Mouse (Mus musculus): ENCODE measurements around the gene Olfr1047. TPM values are rescaled to one million over a fixed set of nuclear protein-coding genes. Genes with fewer than 3 reads are reported as not detected.
"Not testable (repeated sequence)": the region's sequence is repeated elsewhere in the genome, so short reads cannot be mapped to it uniquely, and the experiment has no call there.

The Olfr1047 gene
- not detected in 2 replicates for polyA plus RNA-seq (2014; fragmentation: Nextera tagmentation; extraction: Ambion mirVana)

DNA sequence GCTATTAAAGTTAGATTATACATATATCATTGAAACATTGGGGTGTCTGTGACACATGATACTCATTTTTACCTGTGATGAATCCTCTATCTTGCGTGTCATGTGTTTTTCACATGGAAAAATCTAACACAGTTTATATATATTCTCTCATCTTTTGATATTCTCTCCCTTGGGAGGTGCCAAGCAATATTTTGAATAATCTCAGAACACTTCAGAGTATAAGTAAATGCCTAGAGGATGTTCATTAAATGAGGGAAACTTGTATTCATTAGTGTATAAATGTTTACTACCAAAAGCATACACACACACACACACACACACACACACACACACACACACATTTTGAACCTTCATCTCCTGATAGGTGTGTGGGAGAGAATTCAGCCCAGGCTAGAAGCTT lies at the start of gene Olfr1047:
TSS of gene Olfr1047 (minus strand) at position 101 of the 400 bp plus-strand sequence.
- WGBS, result 88% methylated on average over 1 of the region's 1 CpGs

DNA sequence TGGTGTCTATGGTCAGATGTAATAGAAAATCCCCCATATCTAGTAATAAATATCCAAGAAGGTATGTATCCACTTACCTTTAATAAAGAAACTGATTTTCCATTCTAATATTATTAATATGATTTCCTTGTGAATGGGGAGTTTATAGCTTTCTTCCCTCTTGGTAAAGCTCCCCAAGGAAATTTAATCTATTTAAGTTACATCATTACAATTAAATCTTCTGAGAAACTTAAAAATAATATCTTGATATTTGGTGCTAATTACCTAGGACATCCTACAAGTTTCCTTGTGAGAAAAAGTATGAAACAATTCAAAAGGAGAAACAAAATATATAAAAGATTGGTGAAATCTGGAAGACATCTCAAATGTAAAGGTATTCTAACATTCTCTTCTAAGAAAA lies 47.8 kb upstream of the Olfr1047 start, which contains the start of gene Olfr1051:
TSS of gene Olfr1051 (minus strand) at position 101 of the 400 bp plus-strand sequence.
- H3K4me2 ChIP-seq (ENCODE audit: low read depth, low read length); H3K27me3 ChIP-seq (ENCODE audit: control insufficient read depth, insufficient read depth, low read length); H3K9me3 ChIP-seq (replicated peaks; ENCODE audit: control insufficient read depth, low read length); ATAC-seq (replicated peaks; ENCODE audit: insufficient number of reproducible peaks, low FRiP score, low TSS enrichment, low read depth); H3K27ac ChIP-seq (replicated peaks; ENCODE audit: low read depth, low read length); H3K4me3 ChIP-seq (ENCODE audit: low read depth, low read length); H3K36me3 ChIP-seq (replicated peaks; ENCODE audit: control insufficient read depth, insufficient read depth, low read depth, low read length); H3K9ac ChIP-seq (replicated peaks; ENCODE audit: low read length); DNase-seq (ENCODE audit: low spot score); H3K4me1 ChIP-seq (ENCODE audit: control insufficient read depth, insufficient read depth, low read length): not testable (repeated sequence)

More for the DNA sequence above, at the start of gene Olfr1047:
- Histone ChIP-seq H3K36me3 (replicated peaks; ENCODE audit: control insufficient read depth, insufficient read depth, low read depth, low read length) (no peaks in the 10 kb centered on the region), H3K4me2 (ENCODE audit: low read depth, low read length) (no peak within 1 kb of the TSS), H3K4me3 (ENCODE audit: low read depth, low read length) (no peak within 1 kb of the TSS), H3K27ac (replicated peaks; ENCODE audit: low read depth, low read length) (no peak within 1 kb of the TSS), H3K9ac (replicated peaks; ENCODE audit: low read length) (no peak within 1 kb of the TSS), H3K27me3 (ENCODE audit: control insufficient read depth, insufficient read depth, low read length) (no peaks in the 10 kb centered on the region), H3K9me3 (replicated peaks; ENCODE audit: control insufficient read depth, low read length) (no peaks in the 10 kb centered on the region), H3K4me1 (ENCODE audit: control insufficient read depth, insufficient read depth, low read length) (no peaks in the 10 kb centered on the region)
- ATAC-seq (replicated peaks; ENCODE audit: insufficient number of reproducible peaks, low FRiP score, low TSS enrichment, low read depth) (no peak), DNase-seq (ENCODE audit: low spot score) (no peak)

DNA sequence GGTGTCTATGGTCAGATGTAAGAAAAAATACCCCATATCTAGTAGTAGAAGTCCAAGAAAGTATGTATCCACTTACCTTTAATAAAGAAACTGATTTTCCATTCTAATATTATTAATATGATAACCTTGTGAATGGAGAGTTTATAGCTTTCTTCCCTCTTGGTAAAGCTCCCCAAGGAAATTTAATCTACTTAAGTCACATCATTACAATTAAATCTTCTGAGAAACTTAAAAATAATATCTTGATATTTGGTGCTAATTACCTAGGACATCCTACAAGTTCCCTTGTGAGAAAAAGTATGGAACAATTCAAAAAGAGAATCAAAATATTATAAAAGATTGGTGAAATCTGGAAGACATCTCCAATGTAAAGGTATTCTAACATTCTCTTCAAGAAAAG lies 27.0 kb upstream of the Olfr1047 start, which contains the start of gene Olfr1049:
TSS of gene Olfr1049 (minus strand) at position 101 of the 400 bp plus-strand sequence.
- not testable (repeated sequence) for H3K4me2 ChIP-seq (ENCODE audit: low read depth, low read length); H3K4me1 ChIP-seq (ENCODE audit: control insufficient read depth, insufficient read depth, low read length); ATAC-seq (replicated peaks; ENCODE audit: insufficient number of reproducible peaks, low FRiP score, low TSS enrichment, low read depth); H3K4me3 ChIP-seq (ENCODE audit: low read depth, low read length); H3K9ac ChIP-seq (replicated peaks; ENCODE audit: low read length); H3K27me3 ChIP-seq (ENCODE audit: control insufficient read depth, insufficient read depth, low read length); H3K9me3 ChIP-seq (replicated peaks; ENCODE audit: control insufficient read depth, low read length); DNase-seq (ENCODE audit: low spot score); H3K36me3 ChIP-seq (replicated peaks; ENCODE audit: control insufficient read depth, insufficient read depth, low read depth, low read length); H3K27ac ChIP-seq (replicated peaks; ENCODE audit: low read depth, low read length)

DNA sequence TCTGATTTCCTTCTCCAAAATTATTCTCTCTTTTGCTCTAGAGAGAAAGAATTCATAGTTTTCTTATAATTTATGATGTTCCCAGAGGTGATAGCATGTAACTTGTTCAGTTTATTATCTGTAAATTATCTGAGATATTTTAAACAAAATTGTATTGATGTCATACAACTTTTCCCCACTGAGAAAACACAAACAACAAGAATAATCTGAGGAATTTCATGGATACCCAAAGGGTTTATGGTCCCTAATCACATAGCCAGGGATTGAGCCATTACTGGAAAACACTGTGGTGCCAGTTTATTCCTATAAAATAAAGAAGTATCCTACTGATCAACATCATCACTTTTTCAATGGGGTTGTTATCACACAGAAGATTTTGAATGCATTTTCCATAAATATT lies 9.0 kb upstream of the Olfr1047 start, which contains the start of gene Olfr1048:
TSS of gene Olfr1048 (minus strand) at position 101 of the 400 bp plus-strand sequence.
- no peak for ATAC-seq (replicated peaks; ENCODE audit: insufficient number of reproducible peaks, low FRiP score, low TSS enrichment, low read depth)
- H3K9me3 ChIP-seq (replicated peaks; ENCODE audit: control insufficient read depth, low read length), result no peaks in the 10 kb centered on the region

DNA sequence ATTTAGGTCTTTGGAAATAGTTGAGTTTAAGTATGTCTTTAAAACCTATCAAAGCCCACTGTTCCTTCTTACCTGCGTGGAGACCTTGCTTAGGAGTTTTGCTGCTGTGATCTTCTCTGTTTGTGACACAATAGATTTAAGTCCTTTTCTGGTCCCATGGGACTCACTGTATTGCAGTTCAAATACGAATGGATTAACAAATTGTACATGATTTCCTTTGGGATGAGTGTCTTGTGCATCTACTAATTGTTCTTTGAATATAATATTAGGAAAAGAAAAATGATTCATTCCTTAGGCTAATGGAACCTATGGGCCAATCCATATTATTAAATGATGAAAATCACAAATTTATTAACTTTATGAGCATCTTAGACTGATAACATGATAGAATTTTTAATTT lies 12.0 kb downstream of the Olfr1047 start, which contains the start of gene Olfr1046:
TSS of gene Olfr1046 (minus strand) at position 101 of the 400 bp plus-strand sequence.
- ATAC-seq (replicated peaks; ENCODE audit: insufficient number of reproducible peaks, low FRiP score, low TSS enrichment, low read depth) (no peak), DNase-seq (ENCODE audit: low spot score) (no peak)
- no peak within 1 kb of the TSS for H3K4me2 ChIP-seq (ENCODE audit: low read depth, low read length)
- no peaks in the 10 kb centered on the region for H3K4me1 ChIP-seq (ENCODE audit: control insufficient read depth, insufficient read depth, low read length)
- WGBS, result 79% methylated on average over 2 of the region's 2 CpGs
- H3K36me3 ChIP-seq (replicated peaks; ENCODE audit: control insufficient read depth, insufficient read depth, low read depth, low read length), result no peaks in the 10 kb centered on the region
- no peak within 1 kb of the TSS for H3K4me3 ChIP-seq (ENCODE audit: low read depth, low read length)
- no peak within 1 kb of the TSS for H3K9ac ChIP-seq (replicated peaks; ENCODE audit: low read length)
- H3K27ac ChIP-seq (replicated peaks; ENCODE audit: low read depth, low read length), result no peak within 1 kb of the TSS
- no peaks in the 10 kb centered on the region for H3K9me3 ChIP-seq (replicated peaks; ENCODE audit: control insufficient read depth, low read length)
- H3K27me3 ChIP-seq (ENCODE audit: control insufficient read depth, insufficient read depth, low read length), result no peaks in the 10 kb centered on the region

More for the DNA sequence above, 9.0 kb upstream of the Olfr1047 start, which contains the start of gene Olfr1048:
- H3K4me3 ChIP-seq (ENCODE audit: low read depth, low read length), result no peak within 1 kb of the TSS
- no peak within 1 kb of the TSS for H3K9ac ChIP-seq (replicated peaks; ENCODE audit: low read length)
- no peak for DNase-seq (ENCODE audit: low spot score)
- H3K36me3 ChIP-seq (replicated peaks; ENCODE audit: control insufficient read depth, insufficient read depth, low read depth, low read length), result no peaks in the 10 kb centered on the region
- no peak within 1 kb of the TSS for H3K27ac ChIP-seq (replicated peaks; ENCODE audit: low read depth, low read length)
- no peak within 1 kb of the TSS for H3K4me2 ChIP-seq (ENCODE audit: low read depth, low read length)
- no peaks in the 10 kb centered on the region for H3K27me3 ChIP-seq (ENCODE audit: control insufficient read depth, insufficient read depth, low read length)
- no peaks in the 10 kb centered on the region for H3K4me1 ChIP-seq (ENCODE audit: control insufficient read depth, insufficient read depth, low read length)

DNA sequence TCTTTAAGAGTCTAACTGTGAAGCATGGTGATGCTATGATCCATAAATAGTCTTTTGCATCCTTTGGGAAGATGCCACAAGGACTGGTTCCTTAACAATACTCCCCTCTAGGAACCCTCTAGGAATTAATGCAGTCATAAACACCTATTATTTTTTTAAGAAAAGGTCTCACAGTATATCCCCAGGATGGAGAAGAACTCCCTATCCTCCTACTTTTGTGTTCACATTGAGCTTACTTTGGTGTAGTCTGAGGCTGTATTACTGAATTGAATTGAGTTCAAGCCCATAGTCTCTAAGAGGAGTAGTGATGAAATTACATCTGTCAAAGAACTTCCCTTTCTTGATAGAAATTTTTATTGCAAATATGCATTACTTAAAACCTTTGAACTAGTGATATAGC lies 28.3 kb downstream of the Olfr1047 start, which contains the start of gene Olfr1045:
TSS of gene Olfr1045 (minus strand) at position 101 of the 400 bp plus-strand sequence.
- no peaks in the 10 kb centered on the region for H3K4me1 ChIP-seq (ENCODE audit: control insufficient read depth, insufficient read depth, low read length)
- no peak within 1 kb of the TSS for H3K27ac ChIP-seq (replicated peaks; ENCODE audit: low read depth, low read length)

DNA sequence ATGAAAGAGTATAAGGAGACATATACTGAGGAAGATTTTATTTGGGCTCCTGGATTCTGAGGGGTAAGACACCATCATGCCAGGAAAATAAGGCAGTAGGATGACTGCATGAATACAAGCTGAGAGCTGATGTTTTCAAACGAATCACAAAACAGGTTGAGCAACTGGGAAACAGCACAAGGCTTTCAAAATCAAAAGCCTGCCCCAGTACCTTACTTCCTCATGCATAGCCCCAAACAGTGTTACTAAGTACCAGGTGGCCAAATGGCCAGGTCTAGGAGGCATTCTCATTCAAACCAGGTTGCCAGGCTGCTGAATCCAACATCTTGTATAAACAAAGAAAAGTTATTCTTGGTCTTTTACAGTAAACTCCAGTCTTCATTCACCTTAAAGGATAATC lies 35.3 kb downstream of the Olfr1047 start:
- ATAC-seq (replicated peaks; ENCODE audit: insufficient number of reproducible peaks, low FRiP score, low TSS enrichment, low read depth) (no peak), DNase-seq (ENCODE audit: low spot score) (no peak)
- no peaks in the 10 kb centered on the region for H3K9me3 ChIP-seq (replicated peaks; ENCODE audit: control insufficient read depth, low read length)
- no peaks in the 10 kb centered on the region for H3K4me1 ChIP-seq (ENCODE audit: control insufficient read depth, insufficient read depth, low read length)
- H3K27ac ChIP-seq (replicated peaks; ENCODE audit: low read depth, low read length), result no peak overlapping the region
- H3K27me3 ChIP-seq (ENCODE audit: control insufficient read depth, insufficient read depth, low read length), result no peaks in the 10 kb centered on the region
- H3K4me2 ChIP-seq (ENCODE audit: low read depth, low read length), result no peak overlapping the region
- no peaks in the 10 kb centered on the region for H3K36me3 ChIP-seq (replicated peaks; ENCODE audit: control insufficient read depth, insufficient read depth, low read depth, low read length)
- no peak overlapping the region for H3K9ac ChIP-seq (replicated peaks; ENCODE audit: low read length)
- H3K4me3 ChIP-seq (ENCODE audit: low read depth, low read length), result no peak overlapping the region
- 47% methylated on average over 1 of the region's 1 CpGs for WGBS

More for the DNA sequence above, 28.3 kb downstream of the Olfr1047 start, which contains the start of gene Olfr1045:
- no peaks in the 10 kb centered on the region for H3K36me3 ChIP-seq (replicated peaks; ENCODE audit: control insufficient read depth, insufficient read depth, low read depth, low read length)
- no peaks in the 10 kb centered on the region for H3K27me3 ChIP-seq (ENCODE audit: control insufficient read depth, insufficient read depth, low read length)
- DNase-seq (ENCODE audit: low spot score), result no peak
- H3K9me3 ChIP-seq (replicated peaks; ENCODE audit: control insufficient read depth, low read length), result no peaks in the 10 kb centered on the region
- no peak within 1 kb of the TSS for H3K4me2 ChIP-seq (ENCODE audit: low read depth, low read length)
- ATAC-seq (replicated peaks; ENCODE audit: insufficient number of reproducible peaks, low FRiP score, low TSS enrichment, low read depth), result no peak
- no peak within 1 kb of the TSS for H3K4me3 ChIP-seq (ENCODE audit: low read depth, low read length)
- H3K9ac ChIP-seq (replicated peaks; ENCODE audit: low read length), result no peak within 1 kb of the TSS

DNA sequence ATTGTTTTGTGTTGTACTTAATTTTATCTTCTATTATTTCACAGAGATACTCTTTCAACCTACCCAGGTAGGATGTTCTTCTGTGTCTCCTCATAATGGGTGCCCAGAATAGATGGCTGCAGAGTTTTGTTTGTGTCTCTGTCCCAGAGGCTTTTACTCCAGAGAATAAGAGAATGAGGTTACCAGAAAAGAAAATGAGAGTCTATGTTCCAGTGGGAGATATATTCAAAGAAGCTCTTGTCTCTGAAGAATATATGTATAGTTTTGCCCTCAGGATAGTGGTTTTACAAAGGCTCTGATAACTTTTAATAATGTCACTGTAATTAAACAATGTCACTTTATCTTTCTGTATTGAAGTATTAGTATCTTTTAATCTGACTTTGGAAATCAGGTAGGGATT lies 45.6 kb downstream of the Olfr1047 start, which contains the start of gene Olfr52:
TSS of gene Olfr52 (minus strand) at position 101 of the 400 bp plus-strand sequence.
- DNase-seq (ENCODE audit: low spot score), result no peak
- H3K36me3 ChIP-seq (replicated peaks; ENCODE audit: control insufficient read depth, insufficient read depth, low read depth, low read length), result no peaks in the 10 kb centered on the region
- H3K4me1 ChIP-seq (ENCODE audit: control insufficient read depth, insufficient read depth, low read length), result no peaks in the 10 kb centered on the region
- H3K4me3 ChIP-seq (ENCODE audit: low read depth, low read length), result no peak within 1 kb of the TSS
- H3K4me2 ChIP-seq (ENCODE audit: low read depth, low read length), result no peak within 1 kb of the TSS
- H3K9me3 ChIP-seq (replicated peaks; ENCODE audit: control insufficient read depth, low read length), result no peaks in the 10 kb centered on the region
- H3K9ac ChIP-seq (replicated peaks; ENCODE audit: low read length), result no peak within 1 kb of the TSS
- no peak within 1 kb of the TSS for H3K27ac ChIP-seq (replicated peaks; ENCODE audit: low read depth, low read length)
- no peaks in the 10 kb centered on the region for H3K27me3 ChIP-seq (ENCODE audit: control insufficient read depth, insufficient read depth, low read length)
- ATAC-seq (replicated peaks; ENCODE audit: insufficient number of reproducible peaks, low FRiP score, low TSS enrichment, low read depth), result no peak

Data from embryonic facial prominence, embryonic 11.5 days (tissue).